Comparison of ENCODE assay signal across 13 mouse cellular contexts in genomic region chr11:67022354-67023115, GRCm38 (mm10). TPM values are rescaled to one million over a fixed set of nuclear protein-coding genes. Genes with fewer than 3 reads are reported as not detected.
DNase-seq lines count a peak whose midpoint lies in the region; ATAC-seq and TF ChIP-seq lines count a peak whose summit lies in the region.
"Had no signal": no experiment of that assay in that cellular context is flagged by ENCODE, and none has a peak within 500 bp of the region (broad histone marks: within the 10 kb centered on the region; RNA-seq: fewer than 3 reads in every experiment).

No protein-coding gene starts in this region.

- no peaks in the 10 kb centered on the region for H3K36me3 ChIP-seq in heart, postnatal 0 days (replicated peaks; ENCODE audit: control insufficient read depth, insufficient read depth, low read length)
- H3K36me3 ChIP-seq in midbrain, embryonic 14.5 days (ENCODE audit: control insufficient read depth, insufficient read depth, low read length): no peaks in the 10 kb centered on the region
- no peaks in the 10 kb centered on the region for H3K36me3 ChIP-seq in midbrain, embryonic 11.5 days (ENCODE audit: control insufficient read depth, insufficient read depth, low read length)
- H3K36me3 ChIP-seq in G1E (replicated peaks): no peaks in the 10 kb centered on the region
- H3K36me3 ChIP-seq in splenic B cell, adult 2 months (ENCODE audit: control insufficient read depth, insufficient read depth, low read length, poor library complexity, severe bottlenecking): no peaks in the 10 kb centered on the region
- H3K36me3 ChIP-seq: hindbrain, embryonic 13.5 days; lung, embryonic 15.5 days had no signal

- no peak overlapping the region for H3K4me2 ChIP-seq in heart, postnatal 0 days (ENCODE audit: low read depth, low read length)
- H3K4me2 ChIP-seq in midbrain, embryonic 14.5 days (ENCODE audit: low read length): no peak overlapping the region
- no peak overlapping the region for H3K4me2 ChIP-seq in midbrain, embryonic 11.5 days
- H3K4me2 ChIP-seq: hindbrain, embryonic 13.5 days; lung, embryonic 15.5 days had no signal

- WGBS in heart, postnatal 0 days: 62% methylated on average over 13 of the region's 13 CpGs
- WGBS in midbrain, embryonic 14.5 days: 86% methylated on average over 13 of the region's 13 CpGs
- 88% methylated on average over 13 of the region's 13 CpGs for WGBS in midbrain, embryonic 11.5 days

- H3K4me1 ChIP-seq in heart, postnatal 0 days (ENCODE audit: control insufficient read depth, insufficient read depth): peaks cover 4% of the 10 kb centered on the region; the same call in 1 of the 2 replicates
- H3K4me1 ChIP-seq in midbrain, embryonic 14.5 days (ENCODE audit: control insufficient read depth, insufficient read depth, low read length): peaks cover 10% of the 10 kb centered on the region; the same call in 1 of the 2 replicates
- peaks cover 17% of the 10 kb centered on the region for H3K4me1 ChIP-seq in midbrain, embryonic 11.5 days (ENCODE audit: control insufficient read depth, insufficient read depth, low read length)
- H3K4me1 ChIP-seq in G1E (ENCODE audit: insufficient read depth, low read depth, low read length): peaks cover 16% of the 10 kb centered on the region

- no peak overlapping the region for H3K9ac ChIP-seq in heart, postnatal 0 days (replicated peaks; ENCODE audit: low read depth, low read length)
- H3K9ac ChIP-seq in midbrain, embryonic 14.5 days (replicated peaks; ENCODE audit: low read length): no peak overlapping the region
- H3K9ac ChIP-seq in midbrain, embryonic 11.5 days (ENCODE audit: low read length): no peak overlapping the region
- H3K9ac ChIP-seq: hindbrain, embryonic 13.5 days; lung, embryonic 15.5 days had no signal

- H3K27ac ChIP-seq in heart, postnatal 0 days (ENCODE audit: low read depth): no peak overlapping the region
- no peak overlapping the region for H3K27ac ChIP-seq in midbrain, embryonic 14.5 days (replicated peaks; ENCODE audit: low read depth, low read length)
- H3K27ac ChIP-seq in midbrain, embryonic 11.5 days (ENCODE audit: low read depth, low read length): no peak overlapping the region
- H3K27ac ChIP-seq: hindbrain, embryonic 13.5 days; lung, embryonic 15.5 days had no signal

- TF ChIP-seq CTCF in heart, postnatal 0 days (IDR thresholded peaks at IDR 0.05; ENCODE audit: low read depth): peak; percentile 49; the same call in 1 of the 2 replicates
- TF ChIP-seq CTCF in G1E (IDR thresholded peaks at IDR 0.05; ENCODE audit: low read depth, low read length): 0 out of 2 replicates have a peak, but pooled peaks have one; percentile 5

- no peak for ATAC-seq in heart, postnatal 0 days (ENCODE audit: insufficient read depth, low read depth)
- ATAC-seq in midbrain, embryonic 14.5 days (ENCODE audit: low FRiP score, low TSS enrichment): no peak
- no peak for ATAC-seq in midbrain, embryonic 11.5 days (ENCODE audit: low FRiP score)
- no peak for ATAC-seq in G1E (ENCODE audit: extremely low read depth, insufficient number of reproducible peaks, low FRiP score, poor library complexity, severe bottlenecking)

- H3K4me3 ChIP-seq in heart, postnatal 0 days (ENCODE audit: low read depth, low read length): no peak overlapping the region
- H3K4me3 ChIP-seq in midbrain, embryonic 14.5 days (replicated peaks; ENCODE audit: low read depth, low read length): no peak overlapping the region
- H3K4me3 ChIP-seq in midbrain, embryonic 11.5 days (ENCODE audit: low read depth, low read length): no peak overlapping the region
- no peak overlapping the region for H3K4me3 ChIP-seq in G1E (ENCODE audit: low read depth, low read length)
- H3K4me3 ChIP-seq: hindbrain, embryonic 13.5 days; lung, embryonic 15.5 days had no signal

- H3K27me3 ChIP-seq in heart, postnatal 0 days (ENCODE audit: control insufficient read depth, insufficient read depth, low read length): no peaks in the 10 kb centered on the region
- H3K27me3 ChIP-seq in midbrain, embryonic 14.5 days (ENCODE audit: control insufficient read depth, insufficient read depth, low read length): peaks cover 6% of the 10 kb centered on the region; the same call in 1 of the 2 replicates
- peaks cover 4% of the 10 kb centered on the region for H3K27me3 ChIP-seq in midbrain, embryonic 11.5 days (ENCODE audit: control insufficient read depth, insufficient read depth, low read length)
- H3K27me3 ChIP-seq in G1E (ENCODE audit: insufficient read depth, low read length): no peaks in the 10 kb centered on the region
- no peaks in the 10 kb centered on the region for H3K27me3 ChIP-seq in splenic B cell, adult 2 months (ENCODE audit: control insufficient read depth, insufficient read depth, low read length, poor library complexity, severe bottlenecking)
- H3K27me3 ChIP-seq: lung, embryonic 15.5 days had no signal

- H3K9me3 ChIP-seq in heart, postnatal 0 days (replicated peaks; ENCODE audit: control insufficient read depth, low read length): no peaks in the 10 kb centered on the region
- H3K9me3 ChIP-seq in midbrain, embryonic 14.5 days (ENCODE audit: control insufficient read depth, low read length): no peaks in the 10 kb centered on the region
- no peaks in the 10 kb centered on the region for H3K9me3 ChIP-seq in midbrain, embryonic 11.5 days (ENCODE audit: control insufficient read depth, low read length)
- H3K9me3 ChIP-seq in G1E (replicated peaks): no peaks in the 10 kb centered on the region
- H3K9me3 ChIP-seq: hindbrain, embryonic 13.5 days; lung, embryonic 15.5 days had no signal

- TF ChIP-seq EP300 in heart, postnatal 0 days (IDR thresholded peaks at IDR 0.05; ENCODE audit: low read depth): no peak

- DNase-seq in heart, postnatal 0 days (ENCODE audit: low spot score): no peak
- DNase-seq in heart, adult 11 months: no peak
- DNase-seq in midbrain, embryonic 14.5 days: peak; percentile 22
- DNase-seq in midbrain, embryonic 11.5 days (ENCODE audit: low spot score, missing footprints): no peak
- no peak for DNase-seq in G1E (ENCODE audit: low spot score)
- peak; percentile 53 for DNase-seq in splenic B cell, adult 2 months (ENCODE audit: low read depth, low spot score)
- no peak for DNase-seq in ovary, postnatal 14 days (ENCODE audit: low spot score)
- DNase-seq in adrenal gland, postnatal 10 days: no peak
- DNase-seq: cerebellum, adult 8-10 months; right cerebral cortex, adult 18-20 months had no signal

RNA-seq across cellular contexts. Expression of gene Tmem220, which starts 2.4 kb away (rescaled TPM):
- total RNA-seq in heart, postnatal 0 days (2014; rRNA removed; ENCODE audit: low replicate concordance): not detected in 2 replicates
- 1.7 and 2.3 TPM in 2 replicates for polyA plus RNA-seq in heart, postnatal 0 days (2015; fragmentation: Nextera tagmentation; extraction: Ambion mirVana)
- polyA plus RNA-seq in midbrain, embryonic 14.5 days (2014; fragmentation: Nextera tagmentation; extraction: Ambion mirVana): 0.30 and 0.50 TPM in 2 replicates
- polyA plus RNA-seq in midbrain, embryonic 11.5 days (2014; fragmentation: Nextera tagmentation; extraction: Ambion mirVana): 0.92 and 1.4 TPM in 2 replicates
- 3.4 and 6.4 TPM in 2 replicates for total RNA-seq in G1E (2014; fragmentation: Nextera tagmentation)
- 0.76 and 2.5 TPM in 2 replicates for total RNA-seq in G1E (2017)
- polyA plus RNA-seq in G1E (2012): 0.08 and 0.11 TPM in 2 replicates
- 1 to 10 TPM; 5.2 to 6.1 TPM for total RNA-seq in adrenal gland, postnatal 10 days (2021)

RNA-seq across cellular contexts. Expression of gene Adprm, which starts 29.9 kb away (rescaled TPM):
- total RNA-seq in heart, postnatal 0 days (2014; rRNA removed; ENCODE audit: low replicate concordance): 4.2 and 11.6 TPM in 2 replicates
- 15.9 and 19.2 TPM in 2 replicates for polyA plus RNA-seq in heart, postnatal 0 days (2015; fragmentation: Nextera tagmentation; extraction: Ambion mirVana)
- 29.3 and 36.6 TPM in 2 replicates for polyA plus RNA-seq in midbrain, embryonic 14.5 days (2014; fragmentation: Nextera tagmentation; extraction: Ambion mirVana)
- 34.8 and 40.5 TPM in 2 replicates for polyA plus RNA-seq in midbrain, embryonic 11.5 days (2014; fragmentation: Nextera tagmentation; extraction: Ambion mirVana)
- total RNA-seq in G1E (2014; fragmentation: Nextera tagmentation) (13.3 and 26.6 TPM in 2 replicates), G1E (2017) (23.9 and 25.7 TPM in 2 replicates)
- polyA plus RNA-seq in G1E (2012): 0.40 and 1.0 TPM in 2 replicates
- total RNA-seq in adrenal gland, postnatal 10 days (2021): 10 to 100 TPM; 23.2 to 24.3 TPM

RNA-seq across cellular contexts. Expression of gene Sco1, which starts 29.9 kb away (rescaled TPM):
- 8.2 and 13.1 TPM in 2 replicates for total RNA-seq in heart, postnatal 0 days (2014; rRNA removed; ENCODE audit: low replicate concordance)
- 15.4 and 15.8 TPM in 2 replicates for polyA plus RNA-seq in heart, postnatal 0 days (2015; fragmentation: Nextera tagmentation; extraction: Ambion mirVana)
- polyA plus RNA-seq in midbrain, embryonic 14.5 days (2014; fragmentation: Nextera tagmentation; extraction: Ambion mirVana): 11.3 and 13.1 TPM in 2 replicates
- polyA plus RNA-seq in midbrain, embryonic 11.5 days (2014; fragmentation: Nextera tagmentation; extraction: Ambion mirVana): 18.7 and 19.0 TPM in 2 replicates
- 13.5 and 14.7 TPM in 2 replicates for total RNA-seq in G1E (2014; fragmentation: Nextera tagmentation)
- total RNA-seq in G1E (2017): 22.2 and 23.2 TPM in 2 replicates
- 3.5 and 4.0 TPM in 2 replicates for polyA plus RNA-seq in G1E (2012)
- 10 to 100 TPM; 18.1 to 21.3 TPM for total RNA-seq in adrenal gland, postnatal 10 days (2021)

RNA-seq across cellular contexts. Expression of gene Myh3, which starts 55.6 kb away (rescaled TPM):
- 1.4 TPM in 1 of 2 replicates, not detected in the other for total RNA-seq in heart, postnatal 0 days (2014; rRNA removed; ENCODE audit: low replicate concordance)
- polyA plus RNA-seq in heart, postnatal 0 days (2015; fragmentation: Nextera tagmentation; extraction: Ambion mirVana): 0.01 TPM in 1 of 2 replicates, not detected in the other
- polyA plus RNA-seq in midbrain, embryonic 14.5 days (2014; fragmentation: Nextera tagmentation; extraction: Ambion mirVana): 0.12 and 0.18 TPM in 2 replicates
- polyA plus RNA-seq in midbrain, embryonic 11.5 days (2014; fragmentation: Nextera tagmentation; extraction: Ambion mirVana): 0.51 and 0.54 TPM in 2 replicates
- not detected in 2 replicates for total RNA-seq in G1E (2014; fragmentation: Nextera tagmentation)
- not detected in 2 replicates for total RNA-seq in G1E (2017)
- polyA plus RNA-seq in G1E (2012): not detected in 2 replicates
- total RNA-seq in adrenal gland, postnatal 10 days (2021): 1 to 10 TPM; 2.6 to 3.5 TPM
- polyA plus RNA-seq: gonadal fat pad, adult 2 months had no signal

Comparison
In these comparisons a context has a peak if more than half of its experiments do, and no peak if none do; other contexts are left out.
1. DNase-seq: peak in midbrain, embryonic 14.5 days (single experiment) and splenic B cell, adult 2 months (single experiment); none in heart, postnatal 0 days (single experiment), heart, adult 11 months (single experiment), midbrain, embryonic 11.5 days (single experiment), G1E (single experiment), ovary, postnatal 14 days (single experiment) and adrenal gland, postnatal 10 days (single experiment).